Mouse (Mus musculus): ENCODE results near the gene Vmn2r44.
"Not testable (repeated sequence)": the region's sequence is repeated elsewhere in the genome, so short reads cannot be mapped to it uniquely, and the experiment has no call there.

The Vmn2r44 gene

GRCm38 (mm10) chr7:8383233-8383632, at the start of gene Vmn2r44:
Vmn2r44 (minus strand) TSS chr7:8383333.
- DNase-seq (ENCODE audit: low spot score): not testable (repeated sequence)

- peak; percentile 5 for DNase-seq (ENCODE audit: low spot score)
These were observed 25.3 kb downstream of the Vmn2r44 start for GRCm38 (mm10) chr7:8357879-8358278.

Measured in testis, postnatal 14 days (tissue).